Mouse (Mus musculus) left cerebral cortex, adult 18-20 months (tissue): ENCODE measurements around the gene Mcm7. TPM values are rescaled to one million over a fixed set of nuclear protein-coding genes. Genes with fewer than 3 reads are reported as not detected.

Source experiments
- DNase-seq, 2 experiments: peaks; one replicate each; pipeline ENCODE4 v3.0.0; 2021 to 2022; ENCODE audit warnings: low spot score in 2 of 2, mixed read lengths in 1 of 2
- microRNA-seq, 2 experiments: library from miRNA; unstranded; fragments of <30 nt; microRNA quantifications; one replicate each; pipeline ENCODE4 v1.2.0; 2021
- total RNA-seq, 2 experiments: library from RNA; stranded (reverse); gene quantifications; 2 replicates each; pipeline ENCODE4 v1.2.3; 2021

Mcm7 gene
- total RNA-seq, 2 experiments from 2014 or later, result 14.0 to 15.7 TPM

- no peak for DNase-seq
Measured at GRCm38 (mm10) chr5:138160224-138160762, 11.9 kb downstream of the Mcm7 start.

DNA sequence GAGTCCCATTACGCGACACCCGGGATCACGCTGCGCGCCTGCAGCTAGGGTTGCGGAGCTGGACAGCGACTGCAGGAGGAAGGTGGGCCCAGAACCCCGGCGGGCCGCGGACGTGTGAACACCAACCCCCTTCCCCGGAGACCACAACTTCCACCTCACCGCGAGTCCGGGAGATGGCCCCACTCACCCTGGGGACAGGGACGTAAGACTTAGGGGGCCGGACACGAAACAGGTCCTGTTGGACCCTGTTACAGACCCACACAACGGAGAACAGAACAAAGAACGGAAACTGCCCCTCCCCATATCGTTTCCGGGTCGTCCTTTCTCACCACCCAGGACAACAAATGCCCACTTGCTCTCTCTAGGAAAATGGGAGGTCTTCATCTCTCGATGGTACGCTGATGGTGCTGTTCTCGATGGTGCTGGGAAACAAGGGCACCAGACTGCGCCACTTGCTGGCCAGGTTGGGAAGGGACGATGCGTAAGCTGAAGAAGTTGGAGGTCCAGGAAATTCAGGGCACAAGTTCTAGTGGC lies 16.7 kb downstream of the Mcm7 start, which contains the start of gene Zfp113:
Zfp113 (minus strand) TSS at position 302 of the 534 bp plus-strand sequence.
- DNase-seq, result peak; percentile 85 to 91

DNA sequence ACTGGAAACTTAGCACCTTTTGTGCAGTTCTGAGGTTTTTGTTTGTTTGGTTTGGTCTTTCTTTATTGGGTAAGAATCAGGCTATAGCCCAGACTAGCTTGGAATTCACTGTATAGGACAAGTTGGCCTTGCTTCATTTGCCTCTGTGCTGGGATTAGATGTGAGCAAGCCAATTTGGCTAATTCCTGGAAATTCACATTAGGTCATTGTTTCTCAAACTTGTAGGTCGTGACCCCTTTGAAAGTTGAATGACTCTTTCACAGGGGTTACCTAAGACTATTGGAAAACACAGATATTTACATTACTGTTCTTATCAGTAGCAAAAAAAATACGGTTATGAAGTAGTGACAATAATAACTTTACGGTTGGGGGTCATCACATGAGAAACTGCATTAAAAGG lies 17.8 kb downstream of the Mcm7 start:
- no peak for DNase-seq

- no peak for DNase-seq
Measured at GRCm38 (mm10) chr5:138138585-138138984, 33.6 kb downstream of the Mcm7 start.

DNA sequence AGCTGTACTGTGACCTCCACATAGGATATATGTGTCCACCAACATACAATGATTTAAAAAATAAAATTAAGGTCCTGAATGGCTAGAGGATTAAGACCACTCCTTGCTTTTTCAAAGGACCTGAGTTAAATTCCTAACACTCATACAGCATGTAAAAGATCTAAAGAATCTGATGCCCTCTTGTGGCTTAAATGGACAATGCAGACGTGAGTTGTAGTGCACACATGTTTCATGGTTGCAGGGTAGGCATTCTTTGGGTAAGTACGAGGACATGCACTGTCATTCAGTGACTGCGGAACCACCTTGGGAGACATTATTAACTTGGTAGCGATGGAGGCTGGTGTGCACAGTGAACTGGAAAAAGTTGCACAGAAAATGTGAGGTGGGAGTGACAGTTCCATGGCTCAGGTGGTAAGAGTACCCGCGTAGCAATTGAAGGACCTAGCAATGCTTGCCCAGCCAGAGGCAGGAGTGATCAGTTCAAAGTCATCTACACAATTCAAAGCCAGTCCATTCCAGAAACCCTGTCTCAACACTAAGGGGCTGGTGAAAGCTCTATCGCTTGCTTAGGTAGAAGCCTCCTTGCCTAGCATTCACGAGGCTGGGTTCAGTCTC lies 34.2 kb downstream of the Mcm7 start:
- DNase-seq, result peak in 1 of 2 experiments; percentile 48

DNA sequence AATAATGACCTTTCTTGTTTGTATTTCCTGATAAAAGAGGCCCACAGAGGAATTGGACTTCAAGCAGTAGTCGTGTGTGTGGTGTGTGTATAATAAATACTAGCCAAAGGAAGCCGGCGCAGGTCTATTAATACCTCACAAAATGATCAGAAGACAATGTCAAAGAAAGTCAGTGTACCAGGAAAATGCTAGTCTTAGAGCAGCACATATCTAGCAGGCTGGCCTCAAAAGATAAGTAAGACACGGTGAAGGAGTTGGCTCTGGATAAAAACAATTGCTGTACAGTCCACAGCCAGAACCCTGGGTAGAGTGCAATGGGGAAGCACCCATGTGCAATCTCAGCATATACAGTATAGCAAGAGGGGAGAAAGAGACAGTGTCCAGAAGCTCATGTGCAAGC lies 35.0 kb downstream of the Mcm7 start:
- no peak for DNase-seq

- DNase-seq, result no peak
Measured at GRCm38 (mm10) chr5:138132425-138133064, 39.7 kb downstream of the Mcm7 start.

- no peak for DNase-seq
Measured at GRCm38 (mm10) chr5:138118041-138118440, 54.2 kb downstream of the Mcm7 start.

GRCm38 (mm10) chr5:138117199-138118015 lies 54.8 kb downstream of the Mcm7 start:
- no peak for DNase-seq

DNA sequence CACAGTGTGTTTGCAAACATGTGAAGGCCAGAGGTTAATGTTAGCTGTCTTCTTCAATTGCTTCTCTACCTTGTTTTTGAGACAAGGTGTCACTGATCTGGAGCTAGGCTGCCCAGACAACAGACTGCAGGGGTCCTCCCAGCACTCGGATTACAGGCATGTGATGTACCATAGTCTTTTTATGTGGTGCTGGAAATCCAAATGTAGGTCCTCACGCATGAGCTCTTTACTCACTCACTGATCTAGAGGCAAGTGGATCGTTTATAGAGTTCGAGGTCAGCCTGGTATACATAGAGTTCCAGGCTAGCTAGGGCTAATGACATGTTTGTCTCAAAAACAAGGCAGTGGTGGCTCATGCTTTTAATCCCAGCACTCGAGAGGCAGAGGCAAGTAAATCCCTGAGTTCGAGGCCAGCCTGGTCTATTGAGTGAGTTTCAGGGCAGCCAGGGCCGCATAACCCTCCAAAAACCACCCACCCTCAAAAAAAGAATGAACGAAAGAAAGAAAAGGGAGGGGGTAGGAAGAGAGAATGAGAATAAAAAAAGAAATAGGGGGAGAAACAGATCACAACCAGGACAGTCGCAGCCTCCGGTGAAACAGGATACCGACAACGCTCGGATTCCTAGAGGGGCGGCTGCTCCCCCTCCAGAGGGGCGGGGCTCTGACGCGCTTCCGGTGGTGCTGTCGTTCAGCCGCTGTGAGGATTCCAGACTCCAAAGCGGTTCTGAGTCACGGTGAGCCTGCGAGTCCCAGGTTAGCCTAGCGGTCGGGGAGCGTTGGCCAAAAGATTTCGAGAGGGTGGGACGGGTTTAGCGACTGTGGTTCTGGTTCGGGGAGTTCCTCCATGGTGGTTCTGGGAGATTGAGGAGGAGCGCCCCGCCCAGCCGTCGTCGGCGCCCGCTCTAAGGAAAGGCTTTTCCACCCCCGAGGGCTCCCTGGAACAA lies 55.7 kb downstream of the Mcm7 start, which contains the start of gene Zscan21:
Zscan21 (plus strand) TSS at position 649 of the 944 bp plus-strand sequence.
- peak; percentile 86 to 90 for DNase-seq

Small RNAs within 50 kb of the gene (microRNA-seq; reads per million reads assigned to microRNA genes)
- 254 to 334 reads per million in 2 experiments for gene Mir106b
- gene Mir25, result 46.1 to 68.6 reads per million in 2 experiments
- 1,043 to 1,106 reads per million in 2 experiments for gene Mir93

Other genes starting within 250 kb of the Mcm7 start
- 10 to 100 TPM; 13.0 to 15.0 TPM for gene Gjc3, start 209.3 kb downstream of the Mcm7 start, total RNA-seq
- not detected for gene Azgp1, start 190.9 kb downstream of the Mcm7 start, total RNA-seq
- not detected for gene Smok3a, start 151.2 kb downstream of the Mcm7 start, total RNA-seq
- not detected for gene Smok3b, start 151.0 kb downstream of the Mcm7 start, total RNA-seq
- not detected for gene Smok3c, start 119.2 kb downstream of the Mcm7 start, total RNA-seq
- gene Zkscan1, start 87.3 kb downstream of the Mcm7 start, total RNA-seq, result 10 to 100 TPM; 40.5 to 42.3 TPM
- gene Zscan21, start 55.5 kb downstream of the Mcm7 start, total RNA-seq, result 10 to 100 TPM; 17.2 to 17.4 TPM
- 10 to 100 TPM; 11.2 to 12.6 TPM for gene Zfp113, start 16.7 kb downstream of the Mcm7 start, total RNA-seq
- 100 to 1,000 TPM; 142 to 146 TPM for gene Cops6, start 11.4 kb downstream of the Mcm7 start, total RNA-seq
- gene Ap4m1, start 420 bp downstream of the Mcm7 start, total RNA-seq, result 10 to 100 TPM; 19.9 to 22.1 TPM
- gene Taf6, start 15.0 kb upstream of the Mcm7 start, total RNA-seq, result 10 to 100 TPM; 42.4 to 43.2 TPM
- gene Cnpy4, start 15.1 kb upstream of the Mcm7 start, total RNA-seq, result 10 to 100 TPM; 13.0 to 16.3 TPM
- 1 to 10 TPM; 8.6 TPM for gene Mblac1, start 21.9 kb upstream of the Mcm7 start, total RNA-seq
- gene Nxpe5, start 53.5 kb upstream of the Mcm7 start, total RNA-seq, result under 1 TPM; 0.23 to 0.26 TPM
- gene Lamtor4, start 83.1 kb upstream of the Mcm7 start, total RNA-seq, result 10 to 100 TPM; 50.7 to 56.1 TPM
- gene BC037034, start 91.6 kb upstream of the Mcm7 start, total RNA-seq, result 10 to 100 TPM; 61.4 to 71.1 TPM
- gene Gal3st4, start 100.4 kb upstream of the Mcm7 start, total RNA-seq, result 1 to 10 TPM; 2.5 to 3.5 TPM
- not detected for gene Gm43720, start 107.5 kb upstream of the Mcm7 start, total RNA-seq
- gene Gpc2, start 107.6 kb upstream of the Mcm7 start, total RNA-seq, result 1 to 10 TPM in 1 of 2 experiments, under 1 TPM in 1; 0.95 to 1.2 TPM
- gene Stag3, start 107.8 kb upstream of the Mcm7 start, total RNA-seq, result 1 to 10 TPM in 1 of 2 experiments, under 1 TPM in 1; 0.37 to 1.3 TPM
- gene Pvrig, start 169.5 kb upstream of the Mcm7 start, total RNA-seq, result under 1 TPM in 1 of 2 experiments, not detected in 1; 0.42 TPM